Mouse (Mus musculus): ENCODE measurements around the gene Mrpl54.
A peak's percentile ranks its signal among the peaks of the same experiment; 100 is the strongest.
"Not testable (repeated sequence)": the region's sequence is repeated elsewhere in the genome, so short reads cannot be mapped to it uniquely, and the experiment has no call there.

Mrpl54 gene

GRCm38 (mm10) chr10:81229735-81230437 is 36.8 kb downstream of the Mrpl54 start:
- DNase-seq (ENCODE audit: extremely low spot score) = no peak

- DNase-seq (ENCODE audit: extremely low spot score) = not testable (repeated sequence)
Measured at GRCm38 (mm10) chr10:81223731-81224130, 43.0 kb downstream of the Mrpl54 start.

- no peak for DNase-seq (ENCODE audit: extremely low spot score)
Measured at GRCm38 (mm10) chr10:81221402-81222015, 45.2 kb downstream of the Mrpl54 start.

GRCm38 (mm10) chr10:81217964-81218363 is 48.8 kb downstream of the Mrpl54 start:
- DNase-seq (ENCODE audit: extremely low spot score) = peak; percentile 43

- not testable (repeated sequence) for DNase-seq (ENCODE audit: extremely low spot score)
Measured at GRCm38 (mm10) chr10:81217267-81217666, 49.5 kb downstream of the Mrpl54 start.

GRCm38 (mm10) chr10:81216810-81217209 is 49.9 kb downstream of the Mrpl54 start:
- DNase-seq (ENCODE audit: extremely low spot score) = no peak

GRCm38 (mm10) chr10:81216260-81216659 is 50.5 kb downstream of the Mrpl54 start:
- no peak for DNase-seq (ENCODE audit: extremely low spot score)

All from embryo, embryonic 9.5 days (tissue).